Mouse (Mus musculus): ENCODE measurements around the gene Med22. TPM values are rescaled to one million over a fixed set of nuclear protein-coding genes. Genes with fewer than 3 reads are reported as not detected.
"Not testable (repeated sequence)": the region's sequence is repeated elsewhere in the genome, so short reads cannot be mapped to it uniquely, and the experiment has no call there.

Gene Med22
- total RNA-seq, 2 experiments from 2014 or later = 45.2 to 46.5 TPM

DNA sequence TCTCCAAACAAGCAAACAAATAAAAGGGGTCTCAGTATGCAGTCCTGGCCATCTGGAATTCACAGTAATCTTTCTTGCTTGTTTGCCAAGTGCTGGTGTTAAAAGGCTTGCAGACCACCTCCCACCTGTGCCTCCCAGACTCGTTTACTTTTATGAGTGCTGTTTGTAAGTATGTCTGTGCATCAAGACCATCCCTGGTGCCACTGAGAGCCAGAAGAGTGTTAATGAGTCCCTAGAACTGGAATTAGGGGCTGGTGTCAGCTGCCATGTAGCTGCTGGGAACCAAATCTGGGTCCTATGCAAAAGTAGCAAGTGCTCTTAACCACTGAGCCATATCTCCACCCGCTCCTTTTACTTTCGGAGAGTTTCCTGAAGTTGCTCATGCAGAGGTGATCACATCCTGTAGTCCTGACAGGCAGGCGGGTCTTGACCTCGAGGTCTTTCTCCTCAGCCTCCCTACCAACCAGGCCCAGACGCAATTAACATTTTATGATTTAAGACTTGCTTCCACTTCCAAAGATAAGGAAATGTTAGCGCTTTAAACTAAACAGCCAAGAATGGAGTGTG, 8.6 kb downstream of the Med22 start:
- no peak for DNase-seq (ENCODE audit: low spot score in 2 of 2)
- intact Hi-C loops (cut with DNase I) = loop anchor here (10.0 kb wide), 1 partner anchor 257 kb away; no protein-coding TSS in a partner anchor

DNA sequence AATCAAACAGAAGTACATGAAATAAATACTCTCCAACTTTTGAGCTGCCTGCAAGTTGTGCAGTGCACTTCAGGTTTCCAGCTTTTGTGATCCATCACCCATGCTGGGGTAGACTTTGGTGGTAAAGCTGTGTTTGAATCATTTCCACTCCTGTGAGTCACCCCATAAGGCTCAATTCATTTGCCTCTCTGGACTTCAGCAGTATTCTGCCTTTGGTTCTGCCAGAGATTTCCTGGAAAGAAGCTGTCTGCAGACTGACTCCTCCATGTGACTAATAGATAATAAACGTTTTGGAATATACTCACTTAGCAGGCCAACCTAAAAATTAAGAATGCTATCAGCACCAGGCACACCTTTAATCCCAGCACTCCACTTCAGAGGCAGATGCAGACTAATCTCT, 9.7 kb downstream of the Med22 start:
- no peak for DNase-seq (ENCODE audit: low spot score in 2 of 2)
- intact Hi-C loops (cut with DNase I) = loop anchor here (10.0 kb wide), 1 partner anchor 256 kb away; no protein-coding TSS in a partner anchor

DNA sequence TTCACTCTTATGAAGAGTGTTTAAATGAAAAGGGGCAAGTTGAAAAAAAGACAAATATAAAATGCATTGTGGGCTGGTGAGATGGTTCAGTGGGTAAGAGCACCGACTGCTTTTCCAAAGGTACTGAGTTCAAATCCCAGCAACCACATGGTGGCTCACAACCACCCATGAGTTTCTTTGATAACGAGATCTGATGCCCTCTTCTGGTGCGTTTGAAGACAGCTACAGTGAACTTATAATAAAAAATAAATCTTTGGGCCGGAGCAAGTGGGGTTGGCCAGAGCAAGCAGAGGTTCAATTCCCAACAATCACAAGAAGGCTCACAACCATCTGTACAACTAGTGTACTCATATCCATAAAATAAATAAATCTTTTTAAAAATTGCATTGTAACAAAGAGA, 14.6 kb downstream of the Med22 start:
- DNase-seq (ENCODE audit: low spot score in 2 of 2) = no peak
- intact Hi-C loops (cut with DNase I) = no loop called here

DNA sequence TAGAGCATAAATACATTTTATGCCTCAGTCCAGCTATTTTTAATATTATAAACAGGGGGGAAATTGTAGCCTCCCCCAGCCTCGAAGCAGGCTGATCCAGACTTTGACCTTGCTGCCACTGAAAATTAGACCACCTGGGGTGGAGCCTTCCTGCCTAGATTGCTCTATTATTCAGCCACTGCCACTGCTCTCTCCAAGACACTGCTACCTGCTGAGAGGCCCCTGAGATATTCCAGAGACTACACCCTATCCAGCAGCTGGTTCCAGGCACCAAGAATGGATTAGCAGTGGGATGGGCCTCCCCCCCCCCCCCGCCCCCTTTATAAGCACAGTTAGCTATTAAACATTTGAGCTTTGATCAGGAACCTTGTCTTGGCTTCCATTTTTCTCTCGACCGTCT, 24.3 kb downstream of the Med22 start:
- intact Hi-C loops (cut with DNase I); DNase-seq (ENCODE audit: low spot score in 2 of 2): not testable (repeated sequence)

DNA sequence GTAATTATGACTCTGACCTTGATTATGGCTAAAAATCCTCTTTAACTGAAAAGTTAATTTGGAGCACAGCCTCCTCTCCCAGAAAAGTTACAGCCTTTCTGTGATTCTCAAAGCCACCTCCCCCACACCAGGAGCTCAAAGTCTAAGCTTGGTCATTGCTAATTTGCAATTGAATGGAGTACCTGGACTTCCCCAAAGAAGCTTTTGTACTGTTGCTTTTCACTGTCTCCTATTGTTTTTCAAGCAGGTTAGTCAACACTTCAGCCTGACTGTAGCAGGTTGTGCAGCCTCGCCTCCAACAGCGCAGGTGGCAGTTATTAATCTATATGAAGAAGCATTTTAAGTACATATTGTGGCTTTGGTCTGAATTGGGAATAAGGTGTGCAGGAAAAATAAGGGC, 24.9 kb downstream of the Med22 start:
- intact Hi-C loops (cut with DNase I); DNase-seq (ENCODE audit: low spot score in 2 of 2): not testable (repeated sequence)

DNA sequence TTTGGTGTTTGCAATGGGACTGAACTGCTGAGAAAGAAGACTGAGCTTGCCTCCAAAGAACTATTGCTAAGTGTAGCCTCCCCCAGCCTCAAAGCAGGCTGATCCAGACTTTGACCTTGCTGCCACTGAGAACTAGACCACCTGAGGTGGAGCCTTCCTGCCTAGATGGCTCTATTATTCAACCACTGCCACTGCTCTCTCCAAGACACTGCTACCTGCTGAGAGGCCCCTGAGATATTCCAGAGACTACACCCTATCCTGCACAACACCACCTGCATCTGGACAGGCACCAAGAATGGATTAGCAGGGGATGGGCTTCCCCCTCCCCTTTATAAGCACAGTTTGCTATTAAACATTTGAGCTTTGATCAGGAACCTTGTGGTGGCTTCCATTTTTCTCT, 31.9 kb downstream of the Med22 start:
- intact Hi-C loops (cut with DNase I) = no loop called here
- DNase-seq (ENCODE audit: low spot score in 2 of 2) = no peak

DNA sequence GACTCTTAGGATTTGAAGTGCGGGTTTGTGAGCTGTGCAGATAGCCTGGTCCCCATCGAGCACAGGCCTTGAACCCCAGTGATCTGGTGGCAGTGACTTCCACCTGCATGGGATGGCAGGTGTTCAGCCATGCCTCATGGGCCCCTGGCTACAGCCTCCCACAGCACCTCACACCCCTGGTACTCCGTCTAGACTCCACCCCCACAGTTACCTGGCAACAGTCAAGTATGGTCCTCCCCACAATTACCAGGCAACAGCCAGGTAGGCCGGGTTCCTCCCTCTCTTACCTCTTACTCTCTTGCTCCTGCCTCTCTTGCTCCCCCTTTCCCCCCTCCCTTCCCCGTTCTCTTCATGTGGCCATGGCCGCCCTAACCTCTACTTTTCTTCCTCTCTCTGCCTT, 39.8 kb downstream of the Med22 start:
- DNase-seq (ENCODE audit: low spot score in 2 of 2) = no peak
- intact Hi-C loops (cut with DNase I) = no loop called here

DNA sequence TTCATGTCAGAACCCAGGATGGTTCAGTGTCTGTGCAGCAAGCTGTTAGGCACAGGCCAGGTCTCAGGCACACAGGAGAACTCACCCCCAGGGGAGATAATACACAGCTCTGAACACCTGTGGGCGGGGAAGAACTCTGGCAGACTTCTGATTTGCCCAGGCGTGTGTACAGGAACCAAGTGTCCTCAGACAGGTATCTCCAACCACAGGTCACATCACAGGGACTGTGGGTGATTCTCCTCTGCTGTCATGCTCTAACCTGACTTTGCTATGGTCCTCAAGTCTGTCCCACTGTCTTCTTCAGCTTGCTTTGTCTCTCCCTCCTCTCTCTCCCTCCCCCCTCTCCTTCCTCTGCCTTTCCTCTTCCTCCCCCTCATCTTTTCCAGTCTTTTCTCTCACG, 45.6 kb downstream of the Med22 start, which contains the start of gene Abo:
Abo (minus strand) TSS at position 101 of the 400 bp plus-strand sequence.
- intact Hi-C loops (cut with DNase I) = no loop called here
- DNase-seq (ENCODE audit: low spot score in 2 of 2) = no peak

DNA sequence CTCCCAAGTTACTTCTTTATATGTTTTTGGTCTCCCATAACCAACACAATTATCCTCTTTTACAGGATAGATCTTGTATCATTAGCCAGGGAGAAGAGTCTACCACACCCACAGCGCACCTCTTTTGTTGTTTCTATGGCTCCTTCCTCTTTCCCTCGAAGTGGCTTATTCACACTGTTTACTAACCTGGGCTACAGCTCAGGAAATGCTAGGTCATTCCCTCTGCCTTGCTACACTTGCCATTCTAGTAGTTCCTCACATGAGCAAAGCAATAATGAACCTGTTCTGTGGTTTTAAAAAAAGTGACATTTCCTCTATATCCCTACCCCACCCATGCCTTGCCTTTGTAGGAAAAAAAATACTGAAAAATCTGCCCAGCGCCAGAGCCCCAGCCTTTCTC, 47.6 kb downstream of the Med22 start:
- DNase-seq (ENCODE audit: low spot score in 2 of 2) = no peak
- intact Hi-C loops (cut with DNase I) = no loop called here

Other genes starting within 250 kb of the Med22 start
- gene Lcn4, start 239.4 kb downstream of the Med22 start, total RNA-seq (2021) = not detected
- gene Abo, start 45.7 kb downstream of the Med22 start, total RNA-seq (2021) = not detected
- 10 to 100 TPM; 26.4 to 27.5 TPM for gene Surf6, start 7.8 kb downstream of the Med22 start, total RNA-seq (2021)
- gene Rpl7a, start 87 bp upstream of the Med22 start, total RNA-seq (2021) = 100 to 1,000 TPM; 255 to 280 TPM
- 10 to 100 TPM; 30.8 to 38.9 TPM for gene Surf2, start 5.7 kb upstream of the Med22 start, total RNA-seq (2021)
- 10 to 100 TPM; 82.5 to 87.3 TPM for gene Surf1, start 5.9 kb upstream of the Med22 start, total RNA-seq (2021)
- 10 to 100 TPM; 59.8 to 60.8 TPM for gene Surf4, start 23.3 kb upstream of the Med22 start, total RNA-seq (2021)
- gene Stkld1, start 23.4 kb upstream of the Med22 start, total RNA-seq (2021) = under 1 TPM; 0.15 TPM
- gene Rexo4, start 53.7 kb upstream of the Med22 start, total RNA-seq (2021) = 10 to 100 TPM; 49.8 to 58.4 TPM
- gene Adamts13, start 62.7 kb upstream of the Med22 start, total RNA-seq (2021) = 1 to 10 TPM; 2.0 to 2.7 TPM
- gene Cacfd1, start 99.2 kb upstream of the Med22 start, total RNA-seq (2021) = 10 to 100 TPM; 50.4 to 51.0 TPM
- gene Slc2a6, start 117.3 kb upstream of the Med22 start, total RNA-seq (2021) = 10 to 100 TPM; 44.8 to 49.1 TPM
- 1 to 10 TPM in 1 of 2 experiments, under 1 TPM in 1; 0.92 to 1.1 TPM for gene Mymk, start 161.5 kb upstream of the Med22 start, total RNA-seq (2021)
- gene Adamtsl2, start 168.7 kb upstream of the Med22 start, total RNA-seq (2021) = 10 to 100 TPM; 27.4 to 29.3 TPM
- 100 to 1,000 TPM; 142 to 143 TPM for gene Fam163b, start 231.8 kb upstream of the Med22 start, total RNA-seq (2021)